Mouse (Mus musculus) layer of hippocampus, adult 8-10 months (tissue): ENCODE data around the gene Fam198a. TPM values are rescaled to one million over a fixed set of nuclear protein-coding genes. Genes with fewer than 3 reads are reported as not detected.
"Not testable (repeated sequence)": the region's sequence is repeated elsewhere in the genome, so short reads cannot be mapped to it uniquely, and the experiment has no call there.

Source experiments
- DNase-seq, 2 experiments: peaks; one replicate each; pipeline ENCODE4 v3.0.0; 2022; ENCODE audit warnings: low spot score in 2 of 2
- total RNA-seq, 4 experiments: library from RNA; stranded (reverse); gene quantifications; 2 replicates each; pipeline ENCODE4 v1.2.4; 2022

Fam198a gene
- total RNA-seq, 4 experiments from 2014 or later: 5.4 to 7.6 (median 7.0) TPM

DNA sequence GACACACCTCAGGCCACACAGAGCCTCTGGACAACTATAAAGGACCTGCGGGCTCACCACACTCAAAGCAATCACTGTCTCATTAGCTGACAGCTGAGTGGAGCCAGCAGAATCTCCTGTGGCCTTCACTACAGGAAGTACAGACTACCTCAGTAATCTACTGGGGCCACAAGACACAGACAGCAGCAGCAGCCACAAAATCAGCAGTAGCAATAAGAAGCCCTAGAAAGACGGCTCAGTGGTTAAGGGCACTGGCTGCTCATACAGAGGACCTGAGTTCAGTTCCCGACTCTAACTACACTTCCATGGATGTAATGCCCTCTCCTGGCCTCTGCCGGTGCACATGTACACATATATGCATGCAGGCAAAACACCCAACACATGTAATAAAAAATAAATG is 69.5 kb downstream of the Fam198a start:
- DNase-seq: no peak

DNA sequence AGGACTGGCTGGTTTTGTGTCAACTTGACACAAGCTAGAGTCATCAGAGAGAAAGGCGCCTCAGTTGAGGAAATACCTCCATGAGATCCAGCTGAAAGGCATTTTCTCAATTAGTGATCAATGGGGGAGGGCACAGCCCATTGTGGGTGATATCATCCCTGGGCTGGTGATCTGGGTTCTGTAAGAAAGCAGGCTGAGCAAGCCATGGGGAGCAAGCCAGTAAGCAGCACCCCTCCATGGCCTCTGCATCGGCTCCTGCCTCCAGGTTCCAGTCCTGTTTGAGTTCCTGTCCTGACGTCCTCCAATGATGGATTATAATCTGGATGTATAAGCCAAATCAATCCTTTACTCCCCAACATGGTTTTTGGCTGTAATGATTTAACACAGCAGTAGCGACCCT is 70.4 kb downstream of the Fam198a start:
- not testable (repeated sequence) for DNase-seq

DNA sequence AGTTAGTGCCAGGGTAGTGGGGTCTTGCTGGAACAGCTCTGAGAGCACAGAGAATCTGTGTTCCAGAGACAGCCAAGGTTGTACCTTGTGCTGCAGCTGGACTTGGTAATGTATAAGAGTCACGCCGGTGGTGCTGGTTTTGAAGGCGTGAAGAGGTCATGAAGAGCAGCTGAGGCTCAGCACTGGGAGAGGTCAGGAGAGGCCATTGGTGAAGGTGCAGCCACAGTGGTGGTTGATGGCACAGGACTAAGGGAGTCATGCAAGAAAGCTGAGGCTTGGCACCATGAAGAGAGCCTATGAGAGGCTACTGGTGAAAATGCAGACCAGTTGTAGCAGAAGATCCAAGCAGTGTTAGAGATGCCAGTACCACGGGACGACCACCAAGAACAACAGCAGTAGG is 70.8 kb downstream of the Fam198a start:
- no peak for DNase-seq

DNA sequence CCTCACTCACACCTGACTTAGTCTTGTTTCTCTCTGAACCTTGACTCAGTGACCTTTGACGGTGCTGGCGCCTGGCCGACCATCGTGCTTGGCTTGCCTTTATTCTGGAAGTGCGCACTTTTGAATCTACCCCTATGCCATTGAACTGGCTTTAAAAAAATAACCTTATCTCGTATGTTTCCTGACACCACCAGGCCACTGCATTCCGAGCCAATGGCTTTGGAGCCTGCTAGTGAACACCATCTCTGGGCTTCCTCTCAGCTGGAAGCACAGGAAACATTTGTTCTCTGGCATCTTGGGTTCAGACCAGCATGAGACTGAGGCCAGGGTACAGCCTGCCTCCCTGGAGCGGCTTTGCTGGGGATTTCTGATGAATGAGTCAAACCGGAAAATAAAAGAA is 72.0 kb downstream of the Fam198a start:
- DNase-seq: no peak

DNA sequence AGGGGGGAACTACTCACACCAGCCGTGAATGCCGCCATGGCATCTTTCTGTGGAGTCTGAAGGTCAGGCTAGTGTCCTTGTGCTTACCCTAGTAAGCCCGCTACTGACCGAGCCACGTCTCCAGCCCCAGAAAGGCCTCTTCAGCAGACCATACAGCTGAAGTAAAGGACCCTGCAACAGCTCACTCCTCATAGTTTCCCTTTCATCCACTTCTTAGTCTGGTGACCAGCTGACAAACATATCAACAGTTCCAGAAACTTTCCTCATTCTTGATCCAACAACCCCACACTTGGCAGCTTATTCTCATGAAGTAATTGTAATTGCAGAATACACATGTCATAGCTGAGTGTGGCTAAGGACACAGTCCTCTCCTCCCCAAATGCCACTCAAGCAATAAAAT is 73.1 kb downstream of the Fam198a start:
- DNase-seq: no peak

DNA sequence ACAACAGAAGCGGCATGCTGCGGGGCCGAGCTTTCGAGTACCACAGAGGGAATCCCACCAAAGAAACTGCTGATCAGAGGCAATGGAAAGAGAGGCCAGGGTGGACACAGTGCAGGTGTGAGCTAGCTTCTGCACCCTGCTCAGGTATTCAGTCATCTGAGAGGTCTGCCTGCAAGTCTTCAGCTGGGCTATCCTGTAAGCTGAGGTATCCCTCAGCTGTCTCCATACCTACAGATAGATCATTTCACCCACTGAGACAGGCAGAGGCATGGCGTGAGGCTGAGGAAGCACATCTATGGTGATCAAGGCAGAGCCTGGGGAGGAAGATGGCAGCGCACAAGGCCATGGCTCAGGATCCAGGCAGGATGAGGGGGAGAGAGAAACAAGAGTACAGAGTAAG is 73.6 kb downstream of the Fam198a start:
- no peak for DNase-seq

DNA sequence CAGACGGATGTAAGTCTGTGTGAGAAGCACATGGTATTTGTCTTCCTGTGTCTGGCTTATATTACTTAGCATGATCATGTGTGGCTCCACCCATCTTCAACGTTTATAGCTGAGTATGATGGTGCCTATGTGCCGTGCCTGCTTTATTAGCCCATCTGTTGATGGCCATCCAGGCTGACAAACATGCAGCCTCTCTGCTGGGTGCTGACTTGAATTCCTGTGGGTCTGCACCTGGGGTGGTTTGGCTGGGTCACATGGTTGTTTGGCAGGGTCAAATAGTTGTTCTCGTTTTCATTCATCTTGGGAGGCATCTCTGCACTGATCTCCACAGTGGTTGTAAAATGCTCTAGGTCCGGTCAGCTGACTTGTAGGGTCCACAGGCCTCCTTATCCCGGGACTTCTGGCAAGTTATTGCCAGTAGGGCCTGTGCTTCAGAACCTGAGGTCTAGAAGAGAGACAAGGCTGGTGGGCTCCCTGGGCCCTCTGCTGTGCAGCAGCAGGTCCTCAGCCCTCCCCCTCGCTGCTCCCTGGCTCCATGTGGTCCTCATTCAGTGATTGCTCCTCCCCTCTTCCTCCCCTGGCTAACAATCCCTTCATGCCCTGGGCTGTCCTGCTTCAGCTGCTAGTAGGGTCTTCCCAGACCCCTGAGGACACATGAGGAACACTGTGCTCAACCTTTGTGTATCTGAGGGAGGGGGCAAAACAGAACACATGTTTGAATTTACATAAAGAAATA is 75.2 kb downstream of the Fam198a start:
- no peak for DNase-seq

DNA sequence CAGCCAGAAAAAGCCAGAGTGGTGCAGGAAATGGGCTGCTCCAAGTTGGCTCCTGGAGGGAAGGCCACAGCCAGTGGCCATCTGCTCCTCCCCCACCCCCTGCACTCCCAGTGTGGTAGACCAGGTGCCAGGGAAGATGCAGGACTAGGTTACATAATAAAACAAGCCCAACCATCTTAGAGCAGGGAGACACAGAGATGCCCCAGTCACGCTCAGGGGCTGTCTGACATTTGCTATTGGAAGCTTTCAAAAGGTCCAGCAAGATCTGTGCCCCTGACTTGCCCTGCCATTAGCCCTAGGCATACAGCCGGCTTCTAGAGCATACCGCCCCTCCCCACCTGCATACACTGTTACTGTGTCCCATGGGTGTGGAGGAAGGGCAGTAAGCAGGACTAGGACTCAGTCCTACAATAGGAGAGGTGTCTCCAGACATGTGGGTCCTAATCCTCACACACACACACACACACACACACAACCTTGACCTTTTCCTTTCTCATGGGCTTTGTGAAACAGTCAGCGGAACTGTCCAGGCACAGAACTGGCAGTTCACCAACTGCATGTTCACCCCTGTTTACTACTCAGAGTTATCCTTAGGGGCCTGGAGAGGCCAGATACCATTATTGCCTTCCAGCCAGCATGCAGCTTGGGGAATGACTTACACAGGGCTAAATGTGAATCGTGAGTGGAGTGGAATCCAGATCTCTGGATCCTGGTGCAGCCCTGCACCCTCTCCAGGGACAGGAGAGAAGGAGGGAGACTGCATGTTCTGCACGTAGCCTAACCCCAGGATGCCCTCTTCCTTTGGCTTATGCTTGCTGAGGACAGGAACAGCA is 76.5 kb downstream of the Fam198a start:
- DNase-seq: no peak

DNA sequence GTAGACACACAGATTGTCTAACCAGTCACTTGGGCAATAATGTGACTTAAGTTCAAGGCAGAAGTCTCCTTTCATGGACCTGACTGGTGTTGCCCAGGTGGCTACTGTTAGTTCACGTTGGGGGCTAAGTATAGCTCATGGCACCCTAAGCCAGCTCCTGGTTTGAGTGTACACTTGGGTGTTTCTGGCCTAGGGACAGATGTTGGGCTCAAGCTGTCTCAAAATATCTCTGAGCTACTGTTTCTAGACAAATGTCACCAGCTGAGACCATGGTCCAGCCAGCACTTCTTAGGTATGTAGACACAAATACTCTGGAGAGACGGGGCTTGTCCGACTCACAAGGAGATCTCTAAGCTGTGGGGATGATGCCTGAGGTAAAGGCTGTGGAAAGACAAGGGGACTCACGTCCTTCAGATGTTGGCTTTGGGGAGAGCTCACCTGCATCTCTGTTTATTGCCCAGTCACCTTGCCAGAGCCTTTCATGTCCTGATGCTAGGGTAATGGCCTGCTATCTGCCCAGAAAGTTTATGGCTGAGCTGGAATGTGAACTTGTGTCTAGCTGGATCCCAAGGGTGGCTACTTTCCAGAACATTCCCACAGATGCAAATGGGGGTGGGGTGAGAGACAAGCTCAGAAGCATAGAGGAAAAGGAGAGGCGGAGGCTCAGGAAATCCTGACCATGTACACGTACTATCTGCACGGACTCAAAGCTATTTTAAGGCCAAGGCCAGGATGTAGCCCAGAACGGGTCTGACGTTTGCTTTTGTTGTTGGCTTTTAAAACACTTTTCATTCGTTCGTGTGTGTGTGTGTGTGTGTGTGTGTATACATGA is 77.3 kb downstream of the Fam198a start:
- no peak for DNase-seq

DNA sequence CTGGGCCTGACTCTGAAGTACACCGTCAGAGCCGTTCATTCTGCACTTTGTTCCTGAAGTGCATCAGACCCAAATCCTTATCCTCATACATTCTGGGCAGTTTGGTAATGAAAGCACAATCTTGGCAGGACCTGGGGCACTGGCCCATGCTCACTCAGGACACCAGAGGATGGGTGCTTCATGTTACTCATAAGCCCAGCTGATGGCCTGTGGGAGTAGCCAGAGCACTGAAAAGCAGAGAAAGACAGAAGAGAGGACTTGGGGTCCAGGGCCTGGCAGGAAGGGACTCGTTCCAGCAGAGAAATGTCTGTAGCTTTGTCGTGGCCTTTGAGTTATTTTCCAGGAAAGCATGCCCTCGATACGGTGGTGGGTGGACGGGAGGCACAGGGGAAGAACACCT is 79.0 kb downstream of the Fam198a start:
- DNase-seq: no peak

Other genes starting within 250 kb of the Fam198a start
- 10 to 100 TPM; 22.7 to 34.7 (median 29.1) TPM for gene Sec22c, start 245.5 kb upstream of the Fam198a start, total RNA-seq
- gene Ss18l2, start 240.7 kb upstream of the Fam198a start, total RNA-seq: 10 to 100 TPM; 64.8 to 73.8 (median 69.7) TPM
- gene Nktr, start 231.8 kb upstream of the Fam198a start, total RNA-seq: 100 to 1,000 TPM in 3 of 4 experiments, 10 to 100 TPM in 1; 96.7 to 159 (median 122) TPM
- 100 to 1,000 TPM in 2 of 4 experiments, 10 to 100 TPM in 2; 97.3 to 102 (median 99.5) TPM for gene Zfp651, start 191.7 kb upstream of the Fam198a start, total RNA-seq
- gene Klhl40, start 173.4 kb upstream of the Fam198a start, total RNA-seq: 1 to 10 TPM; 3.5 to 5.7 (median 4.4) TPM
- 10 to 100 TPM; 15.2 to 23.6 (median 20.1) TPM for gene Hhatl, start 158.5 kb upstream of the Fam198a start, total RNA-seq
- 10 to 100 TPM in 1 of 4 experiments, 1 to 10 TPM in 3; 4.3 to 10.7 (median 9.4) TPM for gene Ccdc13, start 111.5 kb upstream of the Fam198a start, total RNA-seq
- gene Higd1a, start 92.6 kb upstream of the Fam198a start, total RNA-seq: 10 to 100 TPM; 73.8 to 88.7 (median 86.3) TPM
- gene Ackr2, start 52.6 kb upstream of the Fam198a start, total RNA-seq: 1 to 10 TPM; 1.8 to 2.8 (median 2.2) TPM
- gene Cyp8b1, start 34.7 kb upstream of the Fam198a start, total RNA-seq: not detected
- gene Pomgnt2, start 46.1 kb downstream of the Fam198a start, total RNA-seq: 10 to 100 TPM; 37.2 to 46.1 (median 43.4) TPM
- 100 to 1,000 TPM in 2 of 4 experiments, 10 to 100 TPM in 2; 96.1 to 111 (median 104) TPM for gene Snrk, start 166.3 kb downstream of the Fam198a start, total RNA-seq